Mouse (Mus musculus) bone marrow, adult 2 months (tissue): Measurements from ENCODE around the gene Trim50. TPM values are rescaled to one million over a fixed set of nuclear protein-coding genes. Genes with fewer than 3 reads are reported as not detected.

Experiments used
- H3K27ac ChIP-seq: fragments of 200-500 bp; 2 replicates; pipeline ENCODE4 v1.5.1; 2012; ENCODE audit warnings: low read depth, mild to moderate bottlenecking, control low read depth, inconsistent platforms, low read length; ENCODE audit not compliant: control insufficient read depth, poor library complexity, insufficient read depth
- H3K4me1 ChIP-seq: fragments of 200-500 bp; 2 replicates; pipeline ENCODE4 v1.6.1; 2011; ENCODE audit warnings: low read length; ENCODE audit not compliant: control insufficient read depth, insufficient read depth
- H3K4me3 ChIP-seq: fragments of 200-500 bp; replicated peaks from 2 replicates; pipeline ENCODE3; 2011; ENCODE audit warnings: mild to moderate bottlenecking, low read depth, low read length, control low read depth; ENCODE audit not compliant: control insufficient read depth
- CTCF ChIP-seq: fragments of 200-500 bp; IDR thresholded peaks from 2 replicates; pipeline ENCODE4 v1.5.1; 2011; ENCODE audit warnings: low read length, control low read depth; ENCODE audit not compliant: control insufficient read depth, insufficient read depth
- POLR2A ChIP-seq: fragments of 200-500 bp; IDR thresholded peaks from 2 replicates; pipeline ENCODE4 v1.6.1; 2011; ENCODE audit warnings: low read depth, mild to moderate bottlenecking, control low read depth, low read length, borderline replicate concordance; ENCODE audit not compliant: control insufficient read depth
- WGBS: fragments of 180-500 bp; shearing (Covaris S2); methylation state at CpG from one replicate; pipeline ENCODE4 v1.1.7; 2018; 5-methylcytosine and 5-hydroxymethylcytosine counted together
- polyA plus RNA-seq: library from polyadenylated mRNA; stranded (reverse); fragments of >200 nt; gene quantifications from 2 replicates; pipeline ENCODE4 v1.2.4, GENCODE M21; 2011; ENCODE audit warnings: low replicate concordance; ENCODE audit not compliant: missing spikeins, insufficient read depth, insufficient read length

Trim50 gene
- polyA plus RNA-seq, 1 experiment: not detected

GRCm38 (mm10) chr5:135371195-135371594 lies 18.1 kb downstream of the Trim50 start:
- Histone ChIP-seq H3K27ac (no peak overlapping the region), H3K4me1 (no peaks in the 10 kb centered on the region; the same call in 1 of the 2 replicates), H3K4me3 (no peak overlapping the region)
- TF ChIP-seq CTCF: no peak
- TF ChIP-seq POLR2A: no peak
- WGBS: 91% methylated on average over 13 of the region's 13 CpGs

GRCm38 (mm10) chr5:135373601-135374000 lies 20.5 kb downstream of the Trim50 start:
- no peaks in the 10 kb centered on the region for H3K4me1 ChIP-seq
- no peak overlapping the region for H3K27ac ChIP-seq
- 91% methylated on average over 5 of the region's 5 CpGs for WGBS
- TF ChIP-seq POLR2A: no peak
- TF ChIP-seq CTCF: no peak
- no peak overlapping the region for H3K4me3 ChIP-seq

DNA sequence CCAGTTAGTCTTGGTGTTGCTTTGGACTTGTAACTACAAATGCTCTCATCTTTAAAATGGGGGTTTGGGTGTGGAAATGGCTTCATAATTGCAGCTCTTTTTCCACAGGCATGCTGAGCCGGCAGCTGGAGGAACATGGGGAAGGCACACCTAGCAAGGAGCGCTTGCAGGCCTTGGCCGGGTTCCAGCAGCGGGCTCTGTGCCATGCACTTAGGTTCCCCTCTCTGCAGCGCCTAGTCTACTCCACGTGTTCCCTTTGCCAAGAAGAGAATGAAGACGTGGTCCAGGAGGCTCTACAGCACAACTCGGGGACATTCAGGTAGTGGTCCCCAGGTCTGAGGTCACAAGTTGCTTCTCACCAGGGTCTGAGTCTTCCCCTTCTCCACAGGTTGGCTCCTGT lies 22.1 kb downstream of the Trim50 start:
- no peak overlapping the region for H3K27ac ChIP-seq
- H3K4me1 ChIP-seq: no peaks in the 10 kb centered on the region
- TF ChIP-seq POLR2A (no peak), CTCF (no peak)
- H3K4me3 ChIP-seq: no peak overlapping the region
- WGBS: 46% methylated on average over 8 of the region's 8 CpGs

GRCm38 (mm10) chr5:135376341-135376740 lies 23.2 kb downstream of the Trim50 start:
- no peak for TF ChIP-seq POLR2A
- no peak for TF ChIP-seq CTCF
- Histone ChIP-seq H3K4me1 (no peaks in the 10 kb centered on the region), H3K4me3 (no peak overlapping the region), H3K27ac (no peak overlapping the region)
- 75% methylated on average over 2 of the region's 2 CpGs for WGBS

DNA sequence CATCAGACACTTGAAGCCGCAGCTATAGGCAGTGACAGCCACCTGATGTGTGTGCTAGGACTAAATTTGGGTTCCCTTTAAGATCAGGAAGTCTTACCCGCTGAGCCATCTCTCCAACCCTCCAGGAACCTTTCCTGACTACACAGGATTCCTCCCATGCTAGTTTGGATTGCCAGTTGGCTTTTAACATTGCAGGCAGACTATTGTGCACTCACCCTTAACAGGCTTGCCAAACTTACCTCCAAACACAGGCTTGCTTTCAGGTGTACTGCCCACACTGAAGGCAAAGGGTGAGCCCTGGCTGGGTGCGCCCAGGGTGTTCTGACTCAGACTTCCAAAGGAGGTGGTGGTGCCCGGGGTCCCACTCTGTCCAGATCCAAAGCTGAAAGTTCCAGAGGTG lies 27.6 kb downstream of the Trim50 start:
- WGBS: 96% methylated on average over 4 of the region's 4 CpGs
- Histone ChIP-seq H3K27ac (no peak overlapping the region), H3K4me3 (no peak overlapping the region), H3K4me1 (no peaks in the 10 kb centered on the region)
- TF ChIP-seq POLR2A: no peak
- TF ChIP-seq CTCF: no peak

DNA sequence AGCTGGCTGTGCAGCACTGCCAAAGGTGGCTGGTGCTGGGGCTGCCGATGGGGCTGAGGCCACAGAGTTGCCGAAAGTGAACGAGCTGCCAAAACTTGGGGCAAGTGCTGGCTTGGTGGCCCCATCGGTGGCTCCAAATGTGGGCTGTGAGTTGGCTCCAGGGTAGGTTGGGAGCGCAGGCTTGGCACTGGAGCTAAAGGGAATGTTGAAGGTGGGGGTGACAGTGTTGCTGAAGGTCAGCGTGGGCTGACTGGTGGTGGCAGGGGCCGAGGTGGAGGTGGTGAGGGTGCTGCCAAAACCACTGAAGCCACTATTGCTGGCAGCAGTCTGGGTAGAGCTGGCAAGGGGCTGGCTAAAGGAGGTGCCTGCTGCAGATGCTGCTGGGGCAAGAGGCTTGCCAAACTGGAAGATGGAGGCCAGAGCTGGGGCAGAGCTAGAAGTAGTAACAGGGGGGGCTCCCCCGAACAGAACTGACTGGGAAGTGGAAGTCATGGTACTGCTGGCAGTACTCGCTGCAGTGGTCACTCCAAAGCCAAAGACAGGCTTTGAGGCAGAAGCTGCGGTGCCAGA lies 28.3 kb downstream of the Trim50 start:
- TF ChIP-seq CTCF (no peak), POLR2A (no peak)
- no peaks in the 10 kb centered on the region for H3K4me1 ChIP-seq
- H3K27ac ChIP-seq: no peak overlapping the region
- H3K4me3 ChIP-seq: no peak overlapping the region
- 89% methylated on average over 10 of the region's 10 CpGs for WGBS

DNA sequence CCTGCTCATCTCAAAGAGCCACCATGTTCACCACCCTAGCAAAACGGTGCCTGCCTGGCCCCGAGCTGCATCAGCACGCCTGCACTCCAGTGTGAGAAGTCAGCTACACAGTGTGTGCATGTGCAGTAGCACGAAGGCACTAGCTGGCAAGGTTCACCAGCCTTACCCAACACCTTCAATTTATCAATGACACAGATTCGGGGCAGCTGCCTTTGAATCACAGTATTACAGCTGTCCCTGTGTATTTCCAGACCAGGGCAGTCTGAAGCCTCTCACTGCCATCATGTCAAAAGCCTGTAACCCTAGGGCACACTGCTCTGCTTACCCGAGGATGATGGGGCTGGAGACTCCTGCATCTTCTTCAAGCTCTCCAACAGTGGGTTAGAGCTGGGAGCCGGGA lies 29.7 kb downstream of the Trim50 start:
- no peak overlapping the region for H3K4me3 ChIP-seq
- WGBS: 81% methylated on average over 7 of the region's 7 CpGs
- no peak overlapping the region for H3K27ac ChIP-seq
- no peak for TF ChIP-seq POLR2A
- TF ChIP-seq CTCF: no peak
- no peaks in the 10 kb centered on the region for H3K4me1 ChIP-seq

DNA sequence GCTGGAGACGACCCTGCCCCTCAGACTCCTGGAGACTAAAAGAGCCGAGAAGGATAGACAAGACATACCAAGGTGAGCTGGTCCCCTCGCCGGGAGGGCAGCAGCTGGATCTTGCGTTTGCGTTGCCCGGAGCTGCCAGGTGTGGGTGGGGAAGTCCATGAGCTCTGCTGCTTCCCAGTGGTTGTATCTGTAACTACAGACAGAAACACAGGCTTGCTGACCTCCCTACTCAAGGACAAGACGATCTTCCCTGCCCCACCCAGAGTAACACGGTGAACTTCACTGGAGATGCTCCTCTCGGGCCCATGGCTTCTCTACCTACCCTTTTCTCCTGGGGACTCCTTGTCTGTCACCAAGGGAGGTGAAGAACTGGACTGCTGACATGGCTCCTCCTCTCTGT lies 30.7 kb downstream of the Trim50 start:
- TF ChIP-seq POLR2A (no peak), CTCF (no peak)
- no peak overlapping the region for H3K4me3 ChIP-seq
- H3K27ac ChIP-seq: no peak overlapping the region
- 83% methylated on average over 10 of the region's 10 CpGs for WGBS
- H3K4me1 ChIP-seq: no peaks in the 10 kb centered on the region

DNA sequence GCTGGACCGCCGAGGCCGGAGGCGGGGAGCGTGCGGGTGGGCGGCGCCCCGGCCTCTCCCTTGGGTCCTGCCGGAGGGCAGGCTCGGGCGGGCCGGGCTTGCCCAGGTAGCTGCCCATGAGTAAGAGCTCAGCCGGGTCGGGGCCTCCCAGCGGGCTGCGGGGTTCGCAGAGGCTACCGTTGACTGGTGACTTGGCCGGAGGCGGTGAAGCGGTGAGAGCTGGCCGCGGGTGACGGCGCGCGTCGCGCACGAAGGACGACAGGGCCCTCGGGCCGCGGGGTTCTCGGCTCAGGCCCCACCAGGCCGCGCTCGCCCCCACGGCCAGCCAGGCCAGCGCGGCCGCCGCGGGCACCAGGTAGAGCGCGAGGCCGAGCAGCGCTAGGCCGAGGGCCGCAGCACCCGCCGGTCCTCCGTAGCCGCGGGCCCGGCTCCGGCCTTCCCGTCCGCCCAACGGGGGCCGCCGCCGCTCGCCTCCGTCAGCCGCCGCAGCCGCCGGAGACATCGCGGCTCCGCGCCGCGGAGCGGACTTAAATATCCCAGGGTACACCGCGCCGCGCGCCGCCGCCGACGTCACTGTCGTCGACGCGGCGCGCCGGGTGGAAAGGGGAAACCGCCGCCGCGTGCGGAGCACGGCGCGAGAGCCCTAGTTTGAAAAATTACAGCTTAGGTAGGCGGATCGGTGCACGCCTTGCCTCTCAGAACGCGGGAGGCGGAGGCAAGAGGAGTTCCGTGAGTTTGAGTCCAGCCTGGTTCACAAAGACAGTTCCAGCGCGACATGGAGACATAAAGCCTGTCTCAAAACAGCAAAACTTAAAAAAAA lies 41.1 kb downstream of the Trim50 start, which contains the start of gene Pom121:
Pom121 (minus strand) TSS at position 543 of the 820 bp plus-strand sequence.
- Histone ChIP-seq H3K4me1 (no peaks in the 10 kb centered on the region; the same call in 1 of the 2 replicates), H3K4me3 (peak within 1 kb of the TSS; percentile 64), H3K27ac (peak within 1 kb of the TSS; percentile 87)
- under 1% methylated on average over 102 of the region's 110 CpGs for WGBS
- TF ChIP-seq POLR2A (peak; percentile 55; the same call in 1 of the 2 replicates), CTCF (no peak)

- no peaks in the 10 kb centered on the region; the same call in 1 of the 2 replicates for H3K4me1 ChIP-seq
- TF ChIP-seq POLR2A: no peak
- peak; percentile 47 for TF ChIP-seq CTCF
- no peak overlapping the region for H3K4me3 ChIP-seq
- 41% methylated on average over 5 of the region's 5 CpGs for WGBS
- no peak overlapping the region for H3K27ac ChIP-seq
These were observed 42.7 kb downstream of the Trim50 start for GRCm38 (mm10) chr5:135395826-135396225.
